Mouse (Mus musculus) left cerebral cortex, adult 9 months (tissue): Measurements from ENCODE around the gene Lrit3.
A peak's percentile ranks its signal among the peaks of the same experiment; 100 is the strongest.

Experiments used
- DNase-seq, 2 experiments: peaks; one replicate each; pipeline ENCODE4 v3.0.0; 2022; ENCODE audit warnings: low spot score in 2 of 2

Lrit3 gene

GRCm38 (mm10) chr3:129803765-129804164 lies at the start of gene Lrit3:
TSS of gene Lrit3 (minus strand) at chr3:129804030.
- no peak for DNase-seq

- DNase-seq: no peak
Observed at GRCm38 (mm10) chr3:129846846-129847245, 43.0 kb upstream of the Lrit3 start.

GRCm38 (mm10) chr3:129845868-129846267 lies 42.0 kb upstream of the Lrit3 start:
- DNase-seq: no peak

DNA sequence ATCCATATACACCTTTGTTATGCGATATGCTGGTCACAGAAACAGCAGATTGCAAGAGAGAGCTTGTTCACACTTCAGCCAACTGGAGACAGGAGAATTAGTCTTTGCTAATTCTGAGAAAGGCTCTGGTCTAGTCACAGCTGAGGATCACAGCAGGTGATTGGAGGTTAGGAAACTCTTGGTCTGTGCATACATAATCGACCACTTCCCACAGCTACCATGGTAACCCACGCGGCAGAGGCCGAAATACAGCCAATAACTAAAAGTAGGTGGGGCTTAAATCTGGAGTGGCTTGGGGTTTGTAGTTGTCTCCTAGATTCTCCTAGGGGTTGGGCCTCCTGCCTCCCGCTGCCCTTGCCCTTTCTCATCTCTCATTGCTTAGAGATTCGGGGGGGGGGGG lies 34.2 kb upstream of the Lrit3 start:
- DNase-seq: no peak

- DNase-seq: no peak
Observed at GRCm38 (mm10) chr3:129836965-129837364, 33.1 kb upstream of the Lrit3 start.

DNA sequence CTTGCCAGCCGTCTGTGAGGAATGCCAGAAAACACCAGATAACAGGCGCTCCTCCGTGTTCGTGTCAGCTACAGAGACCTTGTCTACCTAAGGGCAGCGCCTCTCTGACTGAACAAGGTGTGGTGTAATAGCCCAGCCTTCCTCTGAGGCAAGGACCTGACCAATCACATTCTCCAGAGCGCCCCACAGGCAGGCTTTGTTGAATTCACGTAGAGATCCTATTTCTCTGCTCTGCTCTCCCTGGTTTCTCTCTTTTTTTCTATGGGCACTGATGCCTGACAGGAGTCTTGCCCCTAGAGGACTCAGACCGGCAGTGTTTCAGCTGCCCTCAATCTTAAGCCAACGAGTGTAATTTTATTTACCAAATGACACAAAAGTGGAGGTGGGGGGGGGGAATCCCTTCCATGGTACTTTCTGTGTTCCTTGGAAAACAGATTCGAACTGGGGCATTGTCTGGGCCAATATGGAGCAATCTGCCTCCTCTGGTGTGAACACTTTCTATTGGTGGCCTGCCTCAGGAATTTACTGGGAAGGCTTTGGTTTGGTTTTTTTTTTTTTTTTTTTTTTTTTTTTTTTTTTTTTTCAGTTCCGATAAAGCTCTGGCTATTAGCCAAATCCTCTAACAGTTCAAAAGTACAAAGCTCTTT lies 32.3 kb upstream of the Lrit3 start:
- no peak for DNase-seq

- DNase-seq: no peak
Observed at GRCm38 (mm10) chr3:129835388-129835934, 31.6 kb upstream of the Lrit3 start, which contains the start of gene Cfi. TSS of gene Cfi (plus strand) at chr3:129835884.

GRCm38 (mm10) chr3:129831035-129831568 lies 27.3 kb upstream of the Lrit3 start, which contains the start of gene Gar1:
TSS of gene Gar1 (minus strand) at chr3:129831396.
- DNase-seq: peak; percentile 88 to 95

GRCm38 (mm10) chr3:129830626-129831025 lies 26.8 kb upstream of the Lrit3 start:
- DNase-seq: no peak

DNA sequence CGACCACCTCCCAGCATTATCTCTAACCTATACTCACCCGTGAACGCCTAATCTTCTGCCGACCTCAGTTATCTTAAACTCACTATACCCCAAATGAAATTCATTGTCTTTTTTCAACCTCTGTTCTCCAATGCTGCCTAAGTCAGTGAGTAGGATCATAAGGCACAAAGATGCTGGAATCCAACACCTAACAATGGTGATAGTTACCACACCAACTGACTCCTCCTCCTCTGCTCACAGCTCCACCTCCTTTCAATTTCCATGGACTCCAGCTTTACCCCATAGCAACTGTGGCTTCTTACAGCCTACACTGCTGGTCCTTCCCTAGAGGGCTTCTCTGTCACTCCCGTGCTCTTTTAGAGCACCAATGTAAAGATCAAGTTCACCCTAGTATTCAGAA lies 23.9 kb upstream of the Lrit3 start:
- DNase-seq: no peak

DNA sequence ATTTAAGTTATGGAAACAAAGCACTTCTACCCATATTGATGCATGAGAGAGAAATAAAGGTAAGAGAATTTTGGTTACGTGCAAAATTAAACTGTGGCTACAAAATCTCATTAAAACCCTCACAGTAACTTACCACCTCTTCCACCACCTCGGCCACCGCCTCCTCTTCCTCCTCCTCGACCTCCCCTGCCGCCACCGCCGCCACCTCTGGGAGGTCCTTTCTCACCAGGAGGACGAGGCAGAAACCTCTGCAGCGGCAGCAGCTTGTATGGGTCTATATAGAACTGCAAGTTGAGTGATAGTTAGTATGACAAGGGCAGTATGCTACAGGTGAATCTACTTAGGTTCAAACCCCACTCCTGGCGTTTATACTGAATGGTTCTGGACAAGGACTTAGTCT lies 22.9 kb upstream of the Lrit3 start:
- DNase-seq: no peak

DNA sequence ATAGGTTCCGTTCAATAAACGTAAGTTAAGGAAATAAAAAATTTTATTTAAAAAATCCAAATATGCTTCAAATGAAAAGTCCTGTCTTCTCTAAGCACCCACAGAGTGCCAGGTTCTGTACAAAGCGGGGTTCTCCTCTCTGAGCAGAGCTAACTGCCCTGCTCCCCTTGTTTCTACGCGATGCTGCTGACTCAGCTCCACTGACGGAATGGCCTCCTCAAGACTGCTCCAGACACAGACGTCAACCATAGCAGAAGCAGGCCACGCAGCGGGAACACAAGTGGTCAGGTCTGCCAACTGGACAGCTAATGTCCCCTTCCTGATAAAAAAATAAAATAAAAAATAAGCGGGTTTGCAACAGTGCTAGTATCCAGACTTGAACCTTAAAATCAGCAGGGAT lies 21.1 kb upstream of the Lrit3 start:
- DNase-seq: no peak

GRCm38 (mm10) chr3:129824146-129824545 lies 20.3 kb upstream of the Lrit3 start:
- DNase-seq: no peak

DNA sequence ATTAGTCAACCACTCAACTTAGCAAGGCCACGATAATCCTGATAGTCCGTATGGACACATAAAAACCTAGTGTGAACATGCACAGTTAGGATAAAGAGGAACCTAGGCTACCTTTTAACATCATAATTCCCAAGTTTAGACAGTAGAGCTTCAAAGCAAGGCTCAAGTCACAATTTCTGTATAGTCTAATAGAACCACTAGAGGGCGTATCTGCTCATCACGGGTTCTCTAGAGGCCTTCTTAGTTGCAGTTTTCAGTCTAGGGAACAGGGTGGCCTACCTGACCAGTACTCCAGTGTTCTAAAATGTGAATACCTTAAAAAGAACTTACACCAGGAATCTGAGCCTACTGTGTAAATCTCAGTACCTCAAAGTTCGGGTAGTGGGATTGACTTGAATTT lies 19.5 kb upstream of the Lrit3 start:
- no peak for DNase-seq

GRCm38 (mm10) chr3:129822206-129822775 lies 18.5 kb upstream of the Lrit3 start, which contains the start of gene Rrh:
TSS of gene Rrh (minus strand) at chr3:129822587.
- DNase-seq: no peak

DNA sequence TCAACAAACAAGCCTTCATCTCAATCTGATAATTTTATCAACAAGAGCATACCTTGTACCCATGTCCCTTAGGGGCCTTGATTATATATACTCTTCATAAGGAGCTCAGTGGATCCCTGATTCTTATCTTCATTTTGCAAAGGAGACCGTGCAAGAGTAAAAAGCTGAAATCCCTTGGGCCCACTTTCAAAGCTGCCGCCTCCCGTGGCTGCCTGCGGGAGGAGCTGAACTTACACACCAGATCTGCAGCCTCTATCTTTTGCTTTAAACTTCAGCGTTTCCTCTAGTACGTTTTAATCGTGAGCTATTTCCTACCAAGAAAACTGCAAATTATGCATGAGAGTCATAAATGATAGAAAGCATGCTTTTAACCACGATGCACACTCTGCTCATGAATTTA lies 17.9 kb upstream of the Lrit3 start:
- DNase-seq: no peak

DNA sequence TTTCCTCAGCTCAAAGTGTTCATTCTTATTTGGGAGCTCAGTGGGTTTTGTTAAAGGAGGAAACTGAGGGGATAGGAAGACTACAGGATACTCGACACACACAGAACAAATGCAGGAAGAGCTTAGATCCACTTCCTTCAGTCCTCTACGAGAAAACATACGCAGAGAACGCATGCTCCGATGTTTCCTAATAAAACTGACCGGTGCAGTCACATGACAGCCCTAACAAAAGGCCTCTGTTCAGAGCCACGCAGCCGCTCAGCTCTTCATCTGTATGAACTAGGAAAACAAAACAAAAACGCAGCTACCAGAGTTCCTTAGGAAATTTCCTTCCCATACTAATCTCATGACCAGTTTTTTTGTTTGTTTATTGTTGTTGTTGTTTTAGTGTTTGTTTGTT lies 17.0 kb upstream of the Lrit3 start:
- no peak for DNase-seq

DNA sequence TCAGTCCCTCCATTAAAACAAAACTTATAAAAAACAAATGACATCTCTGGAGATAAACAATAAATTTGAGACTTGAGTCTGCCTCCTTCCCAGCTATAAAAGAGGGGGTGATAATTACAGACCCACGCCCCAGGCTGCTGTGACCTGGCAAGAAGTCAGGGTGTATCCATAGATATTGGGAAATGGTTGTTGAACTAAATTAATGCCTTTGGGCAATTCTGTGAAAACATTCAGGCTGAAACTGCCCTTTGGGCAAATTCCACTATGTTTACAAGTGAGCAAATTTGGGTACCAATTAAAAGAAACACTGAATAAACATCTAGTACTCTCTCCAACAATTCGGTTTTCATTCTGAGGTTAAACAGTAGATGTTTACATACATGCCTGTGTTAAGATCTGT lies 4.8 kb downstream of the Lrit3 start:
- no peak for DNase-seq

- DNase-seq: no peak
Observed at GRCm38 (mm10) chr3:129798551-129798950, 5.3 kb downstream of the Lrit3 start.

GRCm38 (mm10) chr3:129797341-129797740 lies 6.5 kb downstream of the Lrit3 start:
- no peak for DNase-seq

DNA sequence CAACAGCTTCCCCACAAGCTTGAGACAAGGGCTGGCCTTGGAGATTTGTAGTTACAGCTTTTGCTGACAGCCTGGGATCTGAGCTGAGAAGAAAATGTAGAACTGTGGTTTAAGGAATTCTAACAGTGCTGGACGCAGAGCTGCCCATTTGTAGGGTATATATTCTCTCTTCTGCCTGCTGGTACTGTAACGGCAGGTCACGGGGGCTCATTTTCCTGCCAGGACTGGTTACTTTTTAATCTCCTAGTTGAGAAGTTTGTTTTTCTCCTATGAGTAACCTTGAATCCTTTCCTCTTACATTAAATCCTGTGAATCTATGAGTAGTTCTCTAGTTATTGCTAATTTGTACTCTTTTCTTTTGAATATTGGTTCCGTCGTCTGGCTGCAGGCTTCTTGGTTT lies 10.0 kb downstream of the Lrit3 start:
- DNase-seq: no peak

GRCm38 (mm10) chr3:129782746-129783145 lies 21.1 kb downstream of the Lrit3 start:
- DNase-seq: no peak

DNA sequence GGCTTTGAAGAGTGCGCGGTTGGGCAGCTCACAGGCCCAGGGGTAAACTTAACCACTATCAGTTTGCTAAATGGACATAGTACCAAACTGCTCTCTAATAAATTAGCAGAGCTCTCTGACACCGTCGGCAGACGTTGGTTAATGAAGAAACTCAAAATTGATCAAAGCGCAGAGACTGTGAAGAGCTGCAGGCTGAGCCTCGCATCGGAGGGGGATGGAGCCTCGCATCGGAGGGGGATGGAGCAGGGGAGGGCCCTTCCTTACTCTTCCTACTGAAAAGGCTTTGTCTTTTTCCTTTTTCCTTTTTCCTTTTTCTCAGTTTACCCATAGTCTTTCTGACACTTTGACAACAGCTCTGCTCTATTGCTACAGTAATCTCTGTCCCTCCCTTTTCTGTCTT lies 22.4 kb downstream of the Lrit3 start:
- DNase-seq: no peak
